Mouse (Mus musculus) lung, postnatal 0 days (tissue): ENCODE data around the gene Rtn4rl1. TPM values are rescaled to one million over a fixed set of nuclear protein-coding genes. Genes with fewer than 3 reads are reported as not detected.
A peak's percentile ranks its signal among the peaks of the same experiment; 100 is the strongest.

ENCODE experiments used
- ATAC-seq: fragments of 200-750 bp; cut with Nextera tagmentation; 2 replicates; pipeline ENCODE4 v1.8.0; 2017; ENCODE audit warnings: moderate library complexity
- DNase-seq: peaks from one replicate; pipeline ENCODE4 v3.0.0-alpha.2; 2016; ENCODE audit warnings: low spot score
- H3K27ac ChIP-seq: fragments of 300-500 bp; sonication (generic); 2 replicates; pipeline ENCODE4 v1.5.1; 2014; ENCODE audit warnings: antibody characterized with exemption, mild to moderate bottlenecking, low read length, mixed read lengths
- H3K27me3 ChIP-seq: fragments of 300-500 bp; sonication (generic); replicated peaks from 2 replicates; pipeline ENCODE4 v1.6.1; 2014; ENCODE audit warnings: low read length, mixed read lengths; ENCODE audit not compliant: insufficient read depth
- H3K36me3 ChIP-seq: fragments of 300-500 bp; sonication (generic); 2 replicates; pipeline ENCODE4 v1.6.1; 2014; ENCODE audit warnings: low read length, mixed read lengths; ENCODE audit not compliant: insufficient read depth
- H3K4me1 ChIP-seq: fragments of 300-500 bp; sonication (generic); 2 replicates; pipeline ENCODE4 v1.6.1; 2014; ENCODE audit warnings: antibody characterized with exemption, low read depth, low read length, mixed read lengths; ENCODE audit not compliant: insufficient read depth
- H3K4me2 ChIP-seq: fragments of 300-500 bp; sonication (generic); replicated peaks from 2 replicates; pipeline ENCODE4 v1.6.1; 2014; ENCODE audit warnings: low read depth, mild to moderate bottlenecking, low read length, moderate library complexity, mixed read lengths
- H3K4me3 ChIP-seq: fragments of 300-500 bp; sonication (generic); 2 replicates; pipeline ENCODE4 v1.5.1; 2014; ENCODE audit warnings: low read depth, low read length
- H3K9ac ChIP-seq: fragments of 300-500 bp; sonication (generic); replicated peaks from 2 replicates; pipeline ENCODE4 v1.6.1; 2014; ENCODE audit warnings: low read depth, mild to moderate bottlenecking
- H3K9me3 ChIP-seq: fragments of 300-500 bp; sonication (generic); 2 replicates; pipeline ENCODE4 v1.6.1; 2016; ENCODE audit warnings: low read length, mixed read lengths
- CTCF ChIP-seq: IDR thresholded peaks from 2 replicates; pipeline ENCODE4 v1.5.1; 2016; ENCODE audit warnings: antibody characterized with exemption, mild to moderate bottlenecking
- EP300 ChIP-seq: IDR thresholded peaks from 2 replicates; pipeline ENCODE4 v1.6.1; 2016; ENCODE audit warnings: antibody characterized with exemption, mild to moderate bottlenecking, control low read depth
- WGBS: fragments of 180-500 bp; shearing (Covaris S2); extraction: QIAGEN DNeasy Blood & Tissue Kit; methylation state at CpG from one replicate; pipeline ENCODE4 v1.1.7; 2014; 5-methylcytosine and 5-hydroxymethylcytosine counted together
- polyA plus RNA-seq: library from polyadenylated mRNA; unstranded; fragments of >200 nt; fragmentation: Nextera tagmentation; extraction: Ambion mirVana; gene quantifications from 2 replicates; pipeline ENCODE4 v1.2.1, GENCODE M21; 2015

Rtn4rl1 gene
- polyA plus RNA-seq, 1 experiment from 2014 or later, result 4.3 TPM

DNA sequence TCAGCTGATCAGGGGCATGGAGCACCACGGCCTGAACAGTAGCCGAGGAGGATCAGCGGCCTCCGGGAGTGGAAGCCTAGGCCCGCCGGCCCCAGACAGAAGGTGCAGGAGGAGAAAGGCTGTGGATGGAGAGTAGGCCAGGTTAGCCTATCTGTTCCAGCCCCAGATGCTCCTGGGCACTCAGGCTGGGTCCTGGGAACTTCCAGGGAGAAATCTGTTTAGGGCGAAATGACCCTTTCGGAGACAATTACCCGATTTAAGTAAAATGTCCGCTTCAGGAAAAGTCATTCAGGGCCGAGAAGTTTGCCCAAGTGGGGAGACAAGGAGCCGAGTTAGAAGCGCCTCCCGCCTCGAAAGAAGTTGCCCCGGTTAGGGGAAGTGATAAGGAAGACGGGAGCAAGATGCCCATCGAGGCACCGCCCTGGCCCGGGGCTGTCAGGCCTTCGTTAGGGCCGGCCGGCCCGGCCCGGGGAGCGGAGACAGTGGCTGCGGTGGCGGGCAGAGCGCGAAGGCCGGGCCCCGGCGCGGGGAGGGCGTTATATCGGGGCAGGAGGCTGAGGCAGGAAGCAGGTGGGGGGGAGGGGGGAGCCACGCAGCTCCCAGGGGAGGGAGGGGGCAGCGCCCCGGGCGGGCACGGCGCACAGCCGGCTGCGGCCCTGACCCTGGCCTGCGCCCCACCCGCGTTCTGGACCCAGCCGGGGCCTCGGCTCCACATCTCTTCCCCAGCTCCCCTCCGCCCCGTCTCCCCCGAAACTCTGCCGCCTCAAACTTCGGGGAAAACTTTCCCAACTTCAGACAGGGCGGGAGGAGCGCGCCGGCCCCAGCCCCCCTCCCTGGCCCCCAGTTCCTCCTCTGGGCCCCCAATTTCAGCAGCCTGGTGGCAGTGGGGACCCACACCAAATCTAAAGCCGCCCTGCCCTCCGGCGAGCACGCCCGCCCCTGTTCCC lies 25.7 kb upstream of the Rtn4rl1 start:
- H3K36me3 ChIP-seq, result peaks cover 14% of the 10 kb centered on the region; the same call in 1 of the 2 replicates
- 6% methylated on average over 33 of the region's 63 CpGs for WGBS
- peak overlapping the region; percentile 78 for H3K27ac ChIP-seq
- peaks cover 32% of the 10 kb centered on the region for H3K27me3 ChIP-seq
- peak; percentile 31 for DNase-seq
- H3K4me1 ChIP-seq, result peaks cover 32% of the 10 kb centered on the region
- no peak for ATAC-seq
- no peak for TF ChIP-seq CTCF
- TF ChIP-seq EP300, result no peak
- peak overlapping the region; percentile 93 for H3K4me2 ChIP-seq
- H3K4me3 ChIP-seq, result peak overlapping the region; percentile 67
- no peaks in the 10 kb centered on the region for H3K9me3 ChIP-seq
- peak overlapping the region; percentile 70 for H3K9ac ChIP-seq

GRCm38 (mm10) chr11:75168590-75169361 lies 24.8 kb upstream of the Rtn4rl1 start:
- ATAC-seq (peak; percentile 48), DNase-seq (peak; percentile 87)
- Histone ChIP-seq H3K4me3 (peak overlapping the region; percentile 67), H3K36me3 (peaks cover 6% of the 10 kb centered on the region; the same call in 1 of the 2 replicates), H3K9me3 (no peaks in the 10 kb centered on the region), H3K27ac (peak overlapping the region; percentile 78), H3K4me1 (peaks cover 36% of the 10 kb centered on the region), H3K27me3 (peaks cover 33% of the 10 kb centered on the region), H3K9ac (peak overlapping the region; percentile 70), H3K4me2 (peak overlapping the region; percentile 93)
- TF ChIP-seq CTCF, result peak; percentile 98
- no peak for TF ChIP-seq EP300
- WGBS, result 2% methylated on average over 57 of the region's 83 CpGs

DNA sequence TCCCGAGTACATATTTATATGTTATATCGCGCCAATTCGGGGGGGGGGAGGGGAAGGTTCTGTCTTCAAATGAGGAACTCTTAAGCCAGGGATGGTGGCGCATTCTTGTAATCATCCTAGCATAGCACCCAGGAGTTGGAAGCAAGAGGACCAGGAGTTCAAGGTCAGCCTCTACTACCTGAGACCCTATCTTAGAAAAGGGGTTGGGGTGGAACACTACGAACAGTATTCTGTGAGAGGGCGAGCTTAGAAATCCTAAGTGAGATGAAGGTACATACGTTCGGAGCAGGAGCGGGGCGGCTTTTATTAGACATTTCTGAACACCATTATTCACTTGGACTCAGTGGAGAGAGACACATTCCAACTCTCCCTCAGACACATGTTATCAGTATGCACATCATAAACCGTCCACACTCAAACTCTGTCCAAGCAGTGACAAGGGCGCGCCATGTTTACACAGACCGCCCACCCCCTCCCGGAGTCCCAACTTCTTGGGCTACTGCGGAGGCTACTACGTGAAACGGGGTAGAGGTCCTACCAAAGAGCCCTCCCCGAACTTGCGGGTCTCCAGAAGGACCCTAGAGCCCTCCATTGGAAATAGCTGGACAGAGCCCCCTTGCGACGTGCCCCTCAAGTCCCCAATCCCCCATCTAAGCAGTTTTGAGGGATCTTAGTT lies 24.0 kb upstream of the Rtn4rl1 start, which contains the start of gene Hic1:
Gene Hic1 (minus strand): TSS at position 115 of the 676 bp plus-strand sequence.
- TF ChIP-seq CTCF (no peak), EP300 (no peak; the same call in 1 of the 2 replicates)
- Histone ChIP-seq H3K4me3 (peak within 1 kb of the TSS; percentile 67), H3K9ac (peak within 1 kb of the TSS; percentile 70), H3K27ac (peak within 1 kb of the TSS; percentile 78), H3K4me1 (peaks cover 39% of the 10 kb centered on the region), H3K9me3 (no peaks in the 10 kb centered on the region), H3K4me2 (peak within 1 kb of the TSS; percentile 93), H3K27me3 (peaks cover 33% of the 10 kb centered on the region), H3K36me3 (no peaks in the 10 kb centered on the region)
- ATAC-seq, result no peak
- DNase-seq, result peak; percentile 40
- 2% methylated on average over 23 of the region's 23 CpGs for WGBS

GRCm38 (mm10) chr11:75170136-75170751 lies 23.3 kb upstream of the Rtn4rl1 start:
- WGBS, result under 1% methylated on average over 33 of the region's 38 CpGs
- ATAC-seq, result peak; percentile 46
- Histone ChIP-seq H3K4me2 (peak overlapping the region; percentile 93), H3K4me3 (peak overlapping the region; percentile 34), H3K9me3 (no peaks in the 10 kb centered on the region), H3K36me3 (no peaks in the 10 kb centered on the region), H3K27me3 (peaks cover 33% of the 10 kb centered on the region), H3K9ac (no peak overlapping the region), H3K4me1 (peaks cover 39% of the 10 kb centered on the region), H3K27ac (0 out of 2 replicates have a peak overlapping the region, but pooled peaks have one; percentile 14)
- no peak for TF ChIP-seq EP300
- TF ChIP-seq CTCF, result peak; percentile 81
- peak; percentile 93 for DNase-seq

GRCm38 (mm10) chr11:75171186-75171865 lies 22.3 kb upstream of the Rtn4rl1 start:
- no peak for DNase-seq
- peaks cover 31% of the 10 kb centered on the region for H3K27me3 ChIP-seq
- whole genome bisulfite sequencing, result 15% methylated on average over 17 of the region's 17 CpGs

More at GRCm38 (mm10) chr11:75171186-75171865, 22.3 kb upstream of the Rtn4rl1 start:
- Histone ChIP-seq H3K4me3 (peak overlapping the region; percentile 59; the same call in 1 of the 2 replicates), H3K9ac (no peak overlapping the region), H3K4me2 (peak overlapping the region; percentile 72; the same call in 1 of the 2 replicates), H3K27ac (no peak overlapping the region), H3K9me3 (no peaks in the 10 kb centered on the region), H3K36me3 (no peaks in the 10 kb centered on the region), H3K4me1 (peaks cover 36% of the 10 kb centered on the region)
- TF ChIP-seq EP300 (no peak), CTCF (no peak)
- ATAC-seq, result no peak
